Mouse (Mus musculus) bone marrow macrophage, adult 2 months (primary cell): ENCODE measurements around the gene Dnase1l3.

ENCODE experiments used
- CTCF ChIP-seq: IDR thresholded peaks from 2 replicates; pipeline ENCODE4 v1.5.1; 2012; ENCODE audit warnings: low read depth, mild to moderate bottlenecking, low read length, moderate library complexity
- POLR2A ChIP-seq: IDR thresholded peaks from 2 replicates; pipeline ENCODE4 v1.6.1; 2012; ENCODE audit warnings: mild to moderate bottlenecking, low read depth, low read length, borderline replicate concordance

GRCm38 (mm10) chr14:8011938-8012337, 17.6 kb upstream of the Dnase1l3 start:
- TF ChIP-seq CTCF = no peak
- TF ChIP-seq POLR2A = no peak
